Mouse (Mus musculus) stomach, embryonic 15.5 days (tissue): ENCODE data around the gene Lyzl4. TPM values are rescaled to one million over a fixed set of nuclear protein-coding genes. Genes with fewer than 3 reads are reported as not detected.

Experiments
- ATAC-seq: fragments of 200-750 bp; cut with Nextera tagmentation; 2 replicates; pipeline ENCODE4 v1.8.0; 2017; ENCODE audit warnings: low read depth, moderate number of reproducible peaks, moderate TSS enrichment; ENCODE audit not compliant: insufficient read depth, low FRiP score
- H3K27ac ChIP-seq: fragments of 300-500 bp; sonication (generic); 2 replicates; pipeline ENCODE4 v1.5.1; 2015; ENCODE audit warnings: mild to moderate bottlenecking, inconsistent platforms
- H3K27me3 ChIP-seq: fragments of 300-500 bp; sonication (generic); replicated peaks from 2 replicates; pipeline ENCODE4 v1.6.1; 2015; ENCODE audit warnings: inconsistent platforms
- H3K36me3 ChIP-seq: fragments of 300-500 bp; sonication (generic); 2 replicates; pipeline ENCODE4 v1.6.1; 2015; ENCODE audit warnings: inconsistent platforms
- H3K4me1 ChIP-seq: fragments of 300-500 bp; sonication (generic); 2 replicates; pipeline ENCODE4 v1.6.1; 2015; ENCODE audit warnings: inconsistent platforms
- H3K4me2 ChIP-seq: fragments of 300-500 bp; sonication (generic); 2 replicates; pipeline ENCODE4 v1.6.1; 2015; ENCODE audit warnings: mild to moderate bottlenecking, inconsistent platforms
- H3K4me3 ChIP-seq: fragments of 300-500 bp; sonication (generic); replicated peaks from 2 replicates; pipeline ENCODE4 v1.5.1; 2015; ENCODE audit warnings: inconsistent platforms
- H3K9ac ChIP-seq: fragments of 300-500 bp; sonication (generic); 2 replicates; pipeline ENCODE4 v1.6.1; 2015; ENCODE audit warnings: inconsistent platforms
- H3K9me3 ChIP-seq: fragments of 300-500 bp; sonication (generic); 2 replicates; pipeline ENCODE4 v1.6.1; 2016; ENCODE audit warnings: inconsistent platforms
- WGBS: fragments of 180-500 bp; shearing (Covaris S2); methylation state at CpG from one replicate; pipeline ENCODE4 v1.1.7; 2015; 5-methylcytosine and 5-hydroxymethylcytosine counted together
- polyA plus RNA-seq: library from polyadenylated mRNA; unstranded; fragments of >200 nt; fragmentation: Nextera tagmentation; extraction: Ambion mirVana; gene quantifications from 2 replicates; pipeline ENCODE4 v1.2.1, GENCODE M21; 2015

Lyzl4 gene
- polyA plus RNA-seq: 0.17 and 0.23 TPM in 2 replicates

GRCm38 (mm10) chr9:121642001-121642400 is at the start of gene Lyzl4:
Gene Lyzl4, minus strand, starts transcription at chr9:121642096.
- peak within 1 kb of the TSS; percentile 100 for H3K4me2 ChIP-seq
- peak within 1 kb of the TSS; percentile 53 for H3K4me3 ChIP-seq
- H3K27me3 ChIP-seq: peaks cover 51% of the 10 kb centered on the region
- WGBS: 0% methylated on average over 26 of the region's 26 CpGs
- no peak within 1 kb of the TSS for H3K27ac ChIP-seq
- peak; percentile 72 for ATAC-seq
- peaks cover 12% of the 10 kb centered on the region; the same call in 1 of the 2 replicates for H3K4me1 ChIP-seq
- H3K36me3 ChIP-seq: no peaks in the 10 kb centered on the region
- no peaks in the 10 kb centered on the region for H3K9me3 ChIP-seq
- H3K9ac ChIP-seq: peak within 1 kb of the TSS; percentile 42; the same call in 1 of the 2 replicates

GRCm38 (mm10) chr9:121690734-121691133 is 48.8 kb upstream of the Lyzl4 start:
- Histone ChIP-seq H3K4me3 (no peak overlapping the region), H3K27me3 (no peaks in the 10 kb centered on the region), H3K9me3 (no peaks in the 10 kb centered on the region), H3K9ac (no peak overlapping the region), H3K27ac (no peak overlapping the region), H3K4me2 (no peak overlapping the region), H3K36me3 (peaks cover 12% of the 10 kb centered on the region), H3K4me1 (no peaks in the 10 kb centered on the region)
- ATAC-seq: no peak
- 84% methylated on average over 7 of the region's 7 CpGs for WGBS

GRCm38 (mm10) chr9:121690200-121690651 is 48.3 kb upstream of the Lyzl4 start:
- Histone ChIP-seq H3K9me3 (no peaks in the 10 kb centered on the region), H3K36me3 (peaks cover 17% of the 10 kb centered on the region), H3K27me3 (no peaks in the 10 kb centered on the region), H3K9ac (no peak overlapping the region), H3K4me3 (no peak overlapping the region), H3K27ac (no peak overlapping the region), H3K4me1 (no peaks in the 10 kb centered on the region), H3K4me2 (no peak overlapping the region)
- WGBS: 83% methylated on average over 15 of the region's 15 CpGs
- no peak for ATAC-seq

- no peak overlapping the region for H3K9ac ChIP-seq
- no peak for ATAC-seq
Measured at GRCm38 (mm10) chr9:121684702-121685101, 42.8 kb upstream of the Lyzl4 start.

GRCm38 (mm10) chr9:121682037-121682680 is 40.3 kb upstream of the Lyzl4 start:
- peaks cover 5% of the 10 kb centered on the region; the same call in 1 of the 2 replicates for H3K4me1 ChIP-seq
- H3K4me3 ChIP-seq: no peak overlapping the region
- H3K36me3 ChIP-seq: peaks cover 12% of the 10 kb centered on the region
- no peak overlapping the region for H3K9ac ChIP-seq
- H3K27me3 ChIP-seq: no peaks in the 10 kb centered on the region
- 76% methylated on average over 18 of the region's 18 CpGs for WGBS
- H3K27ac ChIP-seq: no peak overlapping the region
- no peaks in the 10 kb centered on the region for H3K9me3 ChIP-seq
- ATAC-seq: no peak
- no peak overlapping the region for H3K4me2 ChIP-seq

More at GRCm38 (mm10) chr9:121684702-121685101, 42.8 kb upstream of the Lyzl4 start:
- no peaks in the 10 kb centered on the region for H3K9me3 ChIP-seq
- H3K4me1 ChIP-seq: no peaks in the 10 kb centered on the region
- H3K4me2 ChIP-seq: no peak overlapping the region
- peaks cover 23% of the 10 kb centered on the region for H3K36me3 ChIP-seq
- no peak overlapping the region for H3K27ac ChIP-seq
- no peaks in the 10 kb centered on the region for H3K27me3 ChIP-seq
- 72% methylated on average over 7 of the region's 7 CpGs for whole genome bisulfite sequencing
- no peak overlapping the region for H3K4me3 ChIP-seq

GRCm38 (mm10) chr9:121681191-121681590 is 39.3 kb upstream of the Lyzl4 start:
- Histone ChIP-seq H3K4me2 (no peak overlapping the region), H3K36me3 (peaks cover 12% of the 10 kb centered on the region; the same call in 1 of the 2 replicates), H3K9ac (no peak overlapping the region), H3K9me3 (no peaks in the 10 kb centered on the region), H3K27ac (no peak overlapping the region), H3K4me1 (peaks cover 5% of the 10 kb centered on the region; the same call in 1 of the 2 replicates), H3K27me3 (no peaks in the 10 kb centered on the region), H3K4me3 (no peak overlapping the region)
- WGBS: 78% methylated on average over 8 of the region's 8 CpGs
- no peak for ATAC-seq

GRCm38 (mm10) chr9:121679549-121679948 is 37.7 kb upstream of the Lyzl4 start:
- ATAC-seq: peak; percentile 74; the same call in 1 of the 2 replicates
- Histone ChIP-seq H3K9me3 (no peaks in the 10 kb centered on the region), H3K36me3 (peaks cover 4% of the 10 kb centered on the region; the same call in 1 of the 2 replicates), H3K27me3 (no peaks in the 10 kb centered on the region), H3K4me1 (peaks cover 5% of the 10 kb centered on the region; the same call in 1 of the 2 replicates), H3K4me2 (no peak overlapping the region), H3K9ac (no peak overlapping the region), H3K4me3 (no peak overlapping the region), H3K27ac (no peak overlapping the region)
- 24% methylated on average over 6 of the region's 6 CpGs for WGBS

- Histone ChIP-seq H3K27me3 (no peaks in the 10 kb centered on the region), H3K4me3 (no peak overlapping the region), H3K27ac (no peak overlapping the region), H3K36me3 (no peaks in the 10 kb centered on the region), H3K9ac (no peak overlapping the region), H3K4me1 (peaks cover 5% of the 10 kb centered on the region; the same call in 1 of the 2 replicates), H3K9me3 (no peaks in the 10 kb centered on the region), H3K4me2 (no peak overlapping the region)
- 37% methylated on average over 8 of the region's 8 CpGs for WGBS
- ATAC-seq: no peak
Measured at GRCm38 (mm10) chr9:121677476-121677875, 35.6 kb upstream of the Lyzl4 start.

GRCm38 (mm10) chr9:121677069-121677468 is 35.2 kb upstream of the Lyzl4 start:
- Histone ChIP-seq H3K9me3 (no peaks in the 10 kb centered on the region), H3K27me3 (no peaks in the 10 kb centered on the region), H3K4me2 (no peak overlapping the region), H3K4me3 (no peak overlapping the region), H3K4me1 (peaks cover 9% of the 10 kb centered on the region; the same call in 1 of the 2 replicates), H3K36me3 (no peaks in the 10 kb centered on the region), H3K27ac (no peak overlapping the region), H3K9ac (no peak overlapping the region)
- ATAC-seq: no peak
- 47% methylated on average over 4 of the region's 4 CpGs for WGBS

- Histone ChIP-seq H3K4me3 (no peak overlapping the region), H3K27me3 (peaks cover 6% of the 10 kb centered on the region; the same call in 1 of the 2 replicates), H3K4me2 (no peak overlapping the region), H3K27ac (no peak overlapping the region), H3K9me3 (no peaks in the 10 kb centered on the region), H3K4me1 (peaks cover 12% of the 10 kb centered on the region; the same call in 1 of the 2 replicates), H3K36me3 (no peaks in the 10 kb centered on the region), H3K9ac (no peak overlapping the region)
- 77% methylated on average over 2 of the region's 2 CpGs for WGBS
- no peak for ATAC-seq
Measured at GRCm38 (mm10) chr9:121675556-121675955, 33.7 kb upstream of the Lyzl4 start.

GRCm38 (mm10) chr9:121675011-121675410 is 33.1 kb upstream of the Lyzl4 start:
- H3K4me2 ChIP-seq: no peak overlapping the region
- ATAC-seq: no peak
- H3K4me1 ChIP-seq: peaks cover 14% of the 10 kb centered on the region; the same call in 1 of the 2 replicates
- no peak overlapping the region for H3K9ac ChIP-seq
- H3K36me3 ChIP-seq: no peaks in the 10 kb centered on the region
- WGBS: 79% methylated on average over 9 of the region's 9 CpGs
- H3K27me3 ChIP-seq: peaks cover 12% of the 10 kb centered on the region
- H3K27ac ChIP-seq: no peak overlapping the region
- H3K4me3 ChIP-seq: no peak overlapping the region
- H3K9me3 ChIP-seq: no peaks in the 10 kb centered on the region

- no peak overlapping the region for H3K27ac ChIP-seq
- H3K27me3 ChIP-seq: peaks cover 24% of the 10 kb centered on the region
- no peaks in the 10 kb centered on the region for H3K36me3 ChIP-seq
- peaks cover 24% of the 10 kb centered on the region for H3K4me1 ChIP-seq
- H3K9ac ChIP-seq: no peak overlapping the region
- WGBS: 80% methylated on average over 5 of the region's 5 CpGs
- H3K4me3 ChIP-seq: no peak overlapping the region
- no peaks in the 10 kb centered on the region for H3K9me3 ChIP-seq
- no peak overlapping the region for H3K4me2 ChIP-seq
- no peak for ATAC-seq
Measured at GRCm38 (mm10) chr9:121673716-121674115, 31.8 kb upstream of the Lyzl4 start.
